Mouse (Mus musculus) lung, postnatal 4 days (tissue): ENCODE measurements around the gene Pex26.
A peak's percentile ranks its signal among the peaks of the same experiment; 100 is the strongest.

ENCODE experiments used
- DNase-seq, 2 experiments: peaks; one replicate each; pipeline ENCODE4 v3.0.0; 2021

Gene Pex26

DNA sequence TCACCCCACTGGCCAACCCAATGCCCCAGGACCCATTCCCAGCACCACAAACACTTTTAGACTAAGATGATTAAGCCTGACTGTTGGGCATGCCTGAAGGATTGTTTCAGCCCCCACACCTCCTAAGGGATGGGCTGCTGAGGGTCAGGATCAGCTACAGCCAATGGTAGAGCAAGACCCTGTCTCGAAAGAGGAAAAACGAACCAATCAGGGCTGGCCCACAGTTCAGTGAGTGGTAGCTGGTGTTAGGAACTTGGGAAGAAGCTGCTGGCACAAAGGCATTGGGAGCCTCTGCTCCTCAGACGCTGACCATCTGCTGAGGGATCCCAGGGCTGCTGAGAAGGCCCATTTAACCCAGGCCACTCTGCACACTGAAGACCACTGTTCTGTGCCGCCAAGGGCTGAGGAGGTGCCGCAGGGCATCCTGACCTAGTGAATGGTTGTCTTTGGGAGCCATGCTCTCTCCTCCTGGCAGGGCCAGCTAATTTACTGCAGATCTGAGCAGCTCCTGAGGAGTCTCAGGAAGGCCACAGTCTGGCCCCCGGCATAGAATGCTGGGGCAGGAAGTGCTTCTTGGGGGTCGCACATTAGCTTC, 16.0 kb upstream of the Pex26 start:
- DNase-seq = no peak

GRCm38 (mm10) chr6:121171102-121171501, 12.4 kb upstream of the Pex26 start:
- DNase-seq = peak in 1 of 2 experiments; percentile 38

- no peak for DNase-seq
Measured at GRCm38 (mm10) chr6:121173471-121173870, 10.0 kb upstream of the Pex26 start.

DNA sequence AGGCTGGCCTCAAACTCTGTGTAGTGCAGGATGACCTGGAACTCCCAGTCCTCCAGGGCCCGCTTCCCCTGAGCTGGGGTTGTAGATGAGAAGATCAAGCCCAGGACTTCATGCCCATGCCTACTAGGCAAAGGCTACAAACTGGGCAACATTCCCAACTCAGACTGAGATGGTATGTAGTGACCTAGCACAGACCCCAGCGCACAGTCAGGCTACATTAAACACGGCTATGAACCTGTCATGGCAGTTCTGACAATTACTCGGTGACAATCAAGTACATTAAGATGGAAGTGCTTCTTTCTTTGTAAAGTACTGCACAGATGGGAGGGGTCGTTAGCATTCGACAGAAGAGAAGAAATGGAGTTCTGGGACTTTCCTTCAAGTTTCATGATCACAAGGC, 8.7 kb upstream of the Pex26 start:
- DNase-seq = no peak

DNA sequence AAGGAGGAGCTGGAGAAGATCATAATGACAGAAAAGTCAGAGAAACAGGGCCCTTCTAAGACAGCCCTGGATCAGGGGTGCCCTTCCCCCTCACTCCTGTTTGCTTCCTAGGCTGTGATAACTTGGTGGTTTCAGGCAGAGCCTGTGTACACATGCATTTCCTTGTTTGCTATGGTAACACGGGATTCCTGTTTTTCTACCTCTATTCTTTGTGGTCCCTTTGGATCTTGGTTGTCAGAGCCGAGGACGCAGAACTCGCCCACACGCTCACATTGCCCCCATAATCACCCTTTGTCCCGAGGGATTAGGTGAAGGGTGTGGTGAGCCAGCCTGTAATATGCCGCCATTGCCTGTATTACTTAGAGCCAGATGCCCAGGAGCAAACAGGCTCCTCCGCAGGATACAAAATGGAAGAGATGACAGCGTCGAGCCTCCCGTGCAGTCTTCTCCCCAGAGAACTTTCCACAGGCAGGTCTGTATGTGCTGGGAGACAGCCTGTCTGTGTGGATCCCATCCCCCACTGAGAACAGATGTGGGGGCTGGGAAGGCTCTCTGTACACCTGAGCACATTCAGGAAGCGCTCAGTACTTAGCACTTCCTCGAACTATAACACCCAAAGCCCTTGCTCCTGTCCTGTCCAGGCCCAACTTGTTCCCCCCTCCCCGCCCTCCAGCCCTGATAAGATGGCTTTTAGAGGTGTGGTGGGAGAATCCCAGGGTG, 7.3 kb upstream of the Pex26 start:
- no peak for DNase-seq

DNA sequence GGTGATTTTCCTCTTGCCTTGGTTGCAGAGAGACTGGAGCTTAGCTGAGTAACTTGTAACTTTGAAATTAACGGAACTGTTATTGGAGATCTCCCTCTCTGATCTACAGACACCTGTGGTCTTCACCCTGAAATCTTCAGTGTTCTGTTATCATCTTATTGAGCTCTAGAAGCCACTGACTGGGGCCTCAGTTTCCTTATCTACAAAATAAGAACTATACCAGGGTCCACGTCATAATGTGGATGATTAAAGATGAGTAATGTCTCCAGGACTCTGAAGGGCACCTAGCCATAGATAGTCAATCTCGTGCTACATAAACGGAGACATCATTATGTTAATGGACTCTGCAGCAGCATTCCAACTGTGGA, 6.8 kb upstream of the Pex26 start:
- no peak for DNase-seq

DNA sequence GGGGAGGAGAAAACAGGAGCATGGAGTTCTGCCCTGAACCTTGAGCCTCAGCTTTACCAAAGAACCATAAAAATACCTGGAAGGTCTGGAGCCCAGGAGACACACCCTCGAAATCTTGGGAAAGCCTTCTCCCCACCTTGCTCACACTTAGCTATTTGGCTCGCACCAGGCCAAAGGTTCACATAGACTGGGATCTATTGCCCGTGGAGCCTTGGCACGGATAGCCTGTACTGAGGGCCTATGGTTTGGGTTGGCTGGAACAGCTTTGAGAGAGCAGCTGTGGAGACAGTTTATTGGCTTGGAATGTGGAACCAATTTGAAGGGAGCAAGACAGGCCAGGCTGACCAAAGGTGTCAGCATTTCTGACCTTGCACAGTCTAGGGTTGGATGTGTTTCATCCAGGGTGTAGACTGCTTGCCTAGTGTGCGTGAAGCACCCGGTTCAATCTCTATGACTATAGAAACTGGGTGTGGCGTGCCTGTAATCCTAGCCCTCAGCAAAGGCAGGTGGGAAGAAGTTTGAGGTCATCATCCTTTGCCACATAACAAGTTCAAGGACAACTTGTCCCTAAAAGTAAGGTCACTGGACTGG, 6.3 kb upstream of the Pex26 start:
- no peak for DNase-seq

DNA sequence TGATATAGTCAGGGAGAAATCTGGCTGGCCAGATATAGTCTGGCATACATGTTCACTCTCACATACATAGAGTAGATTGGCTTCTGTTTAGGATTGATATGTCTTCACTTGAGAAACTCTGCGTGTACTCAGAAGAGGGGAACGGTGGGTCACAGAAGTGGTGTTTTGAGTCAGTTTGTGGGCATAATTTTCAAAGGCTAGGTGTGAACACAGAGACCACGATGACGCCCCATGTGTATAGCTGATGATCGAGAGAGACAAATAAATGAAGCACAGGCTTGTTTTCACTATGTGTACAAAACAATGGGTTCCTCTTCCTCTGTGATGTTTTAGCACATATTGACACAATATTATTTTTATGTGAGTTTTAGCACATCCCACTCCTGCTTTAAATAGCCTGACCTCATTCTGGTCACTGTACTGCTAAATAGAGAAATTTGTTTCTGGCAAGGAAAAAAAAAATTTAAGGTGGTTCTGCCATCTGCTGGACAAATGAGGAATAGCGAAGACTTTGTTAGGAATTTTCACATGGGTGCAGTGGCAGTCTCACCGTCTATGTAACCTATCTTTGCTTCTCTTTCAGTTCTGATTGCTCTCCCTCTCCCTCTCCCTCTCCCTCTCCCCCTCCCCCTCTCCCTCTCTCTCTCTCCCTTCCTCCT, 4.6 kb upstream of the Pex26 start:
- peak in 1 of 2 experiments; percentile 69 for DNase-seq

- no peak for DNase-seq
Measured at GRCm38 (mm10) chr6:121179846-121180245, 3.6 kb upstream of the Pex26 start.

DNA sequence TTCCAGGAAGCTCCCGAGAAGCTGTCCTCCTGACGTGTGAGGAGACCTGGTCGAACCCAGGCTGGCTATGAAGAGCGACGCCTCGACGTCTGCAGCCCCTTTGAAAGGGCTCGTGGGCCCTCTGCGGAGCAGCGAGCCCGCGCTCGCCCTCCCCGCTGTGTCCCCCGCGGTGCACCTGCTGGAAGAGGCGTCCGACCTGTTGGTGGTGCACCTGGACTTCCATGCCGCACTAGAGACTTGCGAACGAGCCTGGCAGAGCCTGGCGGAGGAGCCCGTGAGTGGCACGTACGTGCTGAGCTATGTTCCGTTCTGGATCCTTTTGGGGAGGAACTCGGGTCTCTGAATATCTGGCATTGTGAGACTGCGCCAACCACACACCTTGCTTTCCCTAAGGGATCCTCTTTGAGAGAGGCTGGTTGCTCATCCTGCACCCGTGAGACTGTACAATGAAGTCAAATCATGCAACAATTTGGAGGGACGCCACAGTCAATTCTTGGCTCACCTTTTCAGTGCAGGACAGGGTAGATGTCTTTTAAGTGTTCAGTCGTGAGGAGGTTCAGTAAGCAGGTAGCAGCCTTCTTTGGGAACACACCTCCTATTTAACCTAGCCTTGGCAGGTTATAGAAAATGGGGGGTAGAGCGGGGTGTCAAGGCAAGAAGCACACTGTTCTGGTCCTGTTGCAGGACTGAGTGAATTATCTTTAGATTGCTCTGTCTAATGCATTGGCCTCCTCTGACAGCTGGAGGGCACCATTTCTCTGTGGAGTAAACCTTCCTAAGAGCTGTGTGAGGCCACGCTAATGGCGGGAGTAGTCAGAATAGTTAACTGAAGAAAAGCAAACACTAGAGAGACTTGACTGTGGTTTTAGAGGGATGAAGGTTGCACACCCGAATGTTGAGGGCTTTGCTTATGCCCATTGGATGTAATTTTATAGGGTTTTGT, 1.0 kb downstream of the Pex26 start:
- DNase-seq = peak; percentile 59 to 78

DNA sequence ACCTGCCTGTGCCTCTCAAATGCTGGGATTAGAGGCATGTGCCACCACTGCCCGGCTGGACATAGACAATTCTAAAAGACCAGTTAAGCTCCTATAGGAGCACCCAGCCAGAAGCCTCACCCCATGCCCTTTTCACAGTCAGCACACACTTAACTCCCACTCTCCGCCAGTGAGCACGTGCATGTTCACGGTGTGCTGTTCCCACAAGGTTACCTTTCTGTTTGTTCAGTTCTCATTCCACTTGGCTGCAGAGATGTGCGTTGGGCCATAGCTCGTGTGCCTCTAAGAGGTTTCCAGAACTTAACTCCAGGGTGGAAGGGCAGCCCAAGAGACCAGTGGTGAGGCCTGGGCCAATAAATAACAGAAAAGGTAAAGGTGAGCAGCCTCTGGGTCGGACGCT, 1.8 kb downstream of the Pex26 start:
- peak in 1 of 2 experiments; percentile 45 for DNase-seq

- peak; percentile 53 to 56 for DNase-seq
Measured at GRCm38 (mm10) chr6:121191261-121192009, 8.0 kb downstream of the Pex26 start.

DNA sequence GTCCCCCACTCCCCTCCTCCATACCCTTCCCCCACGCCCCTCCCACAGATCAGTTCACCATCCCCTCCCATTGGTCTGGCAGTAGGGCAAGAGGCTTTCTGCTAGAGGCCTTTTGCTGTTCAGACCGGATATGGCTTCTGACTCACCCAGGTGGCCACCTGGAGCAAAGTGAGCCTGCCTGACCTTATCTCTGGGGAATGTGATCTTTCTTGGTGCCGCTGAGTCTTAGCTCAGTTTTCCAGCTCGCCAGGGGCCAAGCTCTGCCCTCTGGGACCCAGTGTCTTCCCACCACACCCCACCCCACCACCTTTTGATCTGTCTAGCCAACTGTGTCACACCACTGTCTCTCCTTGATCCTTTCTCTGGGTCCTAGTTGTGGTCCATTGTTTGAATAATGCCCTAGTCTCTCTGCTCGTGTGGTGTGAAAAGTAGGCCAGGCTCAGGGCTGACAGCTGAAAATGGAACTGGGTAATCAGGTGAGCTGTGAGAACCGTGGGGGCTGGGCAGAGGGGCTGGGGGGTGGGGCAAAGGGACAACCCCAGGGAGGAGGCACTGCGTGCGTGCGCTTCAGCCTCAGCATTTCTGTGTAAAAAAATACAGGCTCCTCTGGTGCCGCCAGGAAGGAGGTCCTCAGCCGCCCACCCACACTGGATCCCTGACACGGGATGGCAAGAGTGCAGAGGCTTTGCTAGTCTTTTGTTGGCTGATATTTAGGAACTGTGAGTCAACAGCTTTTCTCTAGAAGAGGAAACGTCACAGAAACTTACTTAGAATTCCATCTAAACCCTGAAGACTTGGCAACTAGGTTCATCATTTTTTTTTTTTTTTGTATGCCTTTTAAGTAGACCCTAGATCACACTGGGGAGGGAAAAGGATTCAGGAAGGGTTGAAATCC, 10.8 kb downstream of the Pex26 start:
- DNase-seq = no peak

GRCm38 (mm10) chr6:121194956-121195731, 11.7 kb downstream of the Pex26 start:
- peak in 1 of 2 experiments; percentile 39 for DNase-seq

- DNase-seq = no peak
Measured at GRCm38 (mm10) chr6:121197807-121198365, 14.4 kb downstream of the Pex26 start.

DNA sequence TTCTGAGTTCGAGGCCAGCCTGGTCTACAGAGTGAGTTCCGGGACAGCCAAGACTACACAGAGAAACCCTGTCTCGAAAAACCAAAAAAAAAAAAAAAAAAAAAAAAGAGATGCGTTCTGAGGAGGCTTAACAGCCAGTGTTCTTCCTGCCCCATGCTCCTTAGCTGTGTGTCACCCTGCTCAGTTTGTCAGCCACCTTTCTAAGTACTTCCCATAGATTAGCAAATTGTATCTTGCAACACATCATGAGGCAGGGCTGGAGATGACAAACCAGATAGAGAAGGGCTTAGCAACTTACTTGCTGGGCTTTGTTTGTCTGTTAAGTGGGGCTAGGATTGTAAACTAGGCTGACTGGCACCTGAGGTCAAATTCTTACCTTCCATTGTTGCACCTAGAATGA, 17.0 kb downstream of the Pex26 start:
- DNase-seq = no peak

GRCm38 (mm10) chr6:121202026-121202425, 18.6 kb downstream of the Pex26 start:
- no peak for DNase-seq

- no peak for DNase-seq
Measured at GRCm38 (mm10) chr6:121206481-121206880, 23.0 kb downstream of the Pex26 start.

- DNase-seq = peak; percentile 20 to 44
Measured at GRCm38 (mm10) chr6:121209584-121209983, 26.1 kb downstream of the Pex26 start.
